Mouse (Mus musculus) neural tube, embryonic 14.5 days (tissue): ENCODE results near the gene Asic2. TPM values are rescaled to one million over a fixed set of nuclear protein-coding genes. Genes with fewer than 3 reads are reported as not detected.

Experiments
- ATAC-seq: fragments of 200-750 bp; cut with Nextera tagmentation; 2 replicates; pipeline ENCODE4 v1.8.0; 2017; ENCODE audit warnings: low read depth, mild to moderate bottlenecking, moderate TSS enrichment, moderate library complexity
- H3K27ac ChIP-seq: fragments of 300-500 bp; sonication (generic); 2 replicates; pipeline ENCODE4 v1.5.1; 2014; ENCODE audit warnings: low read depth, mild to moderate bottlenecking, control low read depth, low read length, moderate library complexity, mixed read lengths
- H3K27me3 ChIP-seq: fragments of 300-500 bp; sonication (generic); 2 replicates; pipeline ENCODE4 v1.6.1; 2014; ENCODE audit warnings: low read length; ENCODE audit not compliant: control insufficient read depth, insufficient read depth
- H3K36me3 ChIP-seq: fragments of 300-500 bp; sonication (generic); 2 replicates; pipeline ENCODE4 v1.6.1; 2014; ENCODE audit warnings: low read length, mixed read lengths; ENCODE audit not compliant: control insufficient read depth, insufficient read depth
- H3K4me1 ChIP-seq: fragments of 300-500 bp; sonication (generic); 2 replicates; pipeline ENCODE4 v1.6.1; 2014; ENCODE audit warnings: low read length; ENCODE audit not compliant: control insufficient read depth, insufficient read depth
- H3K4me2 ChIP-seq: fragments of 300-500 bp; sonication (generic); 2 replicates; pipeline ENCODE4 v1.6.1; 2014; ENCODE audit warnings: mild to moderate bottlenecking, low read depth, low read length, control low read depth
- H3K4me3 ChIP-seq: fragments of 300-500 bp; sonication (generic); 2 replicates; pipeline ENCODE4 v1.5.1; 2014; ENCODE audit warnings: low read depth, low read length, control low read depth, mixed read lengths
- H3K9ac ChIP-seq: fragments of 300-500 bp; sonication (generic); replicated peaks from 2 replicates; pipeline ENCODE4 v1.6.1; 2014; ENCODE audit warnings: low read depth, mild to moderate bottlenecking, control low read depth, low read length, mixed read lengths
- H3K9me3 ChIP-seq: fragments of 300-500 bp; sonication (generic); 2 replicates; pipeline ENCODE4 v1.6.1; 2016; ENCODE audit warnings: low read length; ENCODE audit not compliant: control insufficient read depth
- WGBS: fragments of 180-500 bp; shearing (Covaris S2); extraction: QIAGEN DNeasy Blood & Tissue Kit; methylation state at CpG from one replicate; pipeline ENCODE4 v1.1.7; 2014; 5-methylcytosine and 5-hydroxymethylcytosine counted together
- polyA plus RNA-seq: library from polyadenylated mRNA; unstranded; fragments of >200 nt; fragmentation: Nextera tagmentation; extraction: Ambion mirVana; gene quantifications from 2 replicates; pipeline ENCODE4 v1.2.1, GENCODE M21; 2014

Asic2 gene
- polyA plus RNA-seq, 1 experiment from 2014 or later: 16.2 TPM

GRCm38 (mm10) chr11:80872509-80873474, 1095.5 kb downstream of the Asic2 start:
- Histone ChIP-seq H3K4me1 (no peaks in the 10 kb centered on the region), H3K27ac (no peak overlapping the region), H3K27me3 (no peaks in the 10 kb centered on the region), H3K36me3 (no peaks in the 10 kb centered on the region), H3K4me2 (no peak overlapping the region), H3K9ac (no peak overlapping the region), H3K9me3 (no peaks in the 10 kb centered on the region), H3K4me3 (no peak overlapping the region)
- 65% methylated on average over 17 of the region's 17 CpGs for WGBS
- no peak for ATAC-seq

- Histone ChIP-seq H3K9ac (no peak overlapping the region), H3K4me2 (no peak overlapping the region), H3K27ac (no peak overlapping the region), H3K9me3 (no peaks in the 10 kb centered on the region), H3K4me3 (no peak overlapping the region), H3K4me1 (no peaks in the 10 kb centered on the region), H3K27me3 (no peaks in the 10 kb centered on the region), H3K36me3 (no peaks in the 10 kb centered on the region)
- 94% methylated on average over 1 of the region's 1 CpGs for WGBS
- ATAC-seq: no peak
These were observed 1100.2 kb downstream of the Asic2 start for GRCm38 (mm10) chr11:80868039-80868438.

GRCm38 (mm10) chr11:80862941-80863340, 1105.3 kb downstream of the Asic2 start:
- no peak for ATAC-seq
- no peak overlapping the region for H3K4me3 ChIP-seq
- H3K4me2 ChIP-seq: no peak overlapping the region
- no peaks in the 10 kb centered on the region for H3K4me1 ChIP-seq
- no peaks in the 10 kb centered on the region for H3K36me3 ChIP-seq
- H3K9ac ChIP-seq: no peak overlapping the region
- H3K27me3 ChIP-seq: no peaks in the 10 kb centered on the region
- 94% methylated on average over 7 of the region's 7 CpGs for WGBS
- H3K9me3 ChIP-seq: no peaks in the 10 kb centered on the region
- no peak overlapping the region for H3K27ac ChIP-seq

GRCm38 (mm10) chr11:80858065-80858464, 1110.2 kb downstream of the Asic2 start, which contains the start of gene Spaca3:
Gene Spaca3 (plus strand): TSS chr11:80858365.
- Histone ChIP-seq H3K4me1 (no peaks in the 10 kb centered on the region), H3K9me3 (no peaks in the 10 kb centered on the region), H3K27ac (no peak within 1 kb of the TSS), H3K4me2 (no peak within 1 kb of the TSS), H3K9ac (no peak within 1 kb of the TSS), H3K4me3 (no peak within 1 kb of the TSS), H3K27me3 (no peaks in the 10 kb centered on the region), H3K36me3 (no peaks in the 10 kb centered on the region)
- ATAC-seq: no peak
- WGBS: 73% methylated on average over 10 of the region's 10 CpGs

- H3K9ac ChIP-seq: no peak overlapping the region
- H3K4me3 ChIP-seq: no peak overlapping the region
- no peak overlapping the region for H3K4me2 ChIP-seq
- H3K9me3 ChIP-seq: no peaks in the 10 kb centered on the region
- no peaks in the 10 kb centered on the region for H3K4me1 ChIP-seq
- H3K27me3 ChIP-seq: no peaks in the 10 kb centered on the region
- no peaks in the 10 kb centered on the region for H3K36me3 ChIP-seq
- H3K27ac ChIP-seq: no peak overlapping the region
- no peak for ATAC-seq
- WGBS: 92% methylated on average over 2 of the region's 2 CpGs
These were observed 1111.4 kb downstream of the Asic2 start for GRCm38 (mm10) chr11:80856827-80857226.

GRCm38 (mm10) chr11:80854908-80855307, 1113.3 kb downstream of the Asic2 start:
- Histone ChIP-seq H3K4me3 (no peak overlapping the region), H3K9ac (no peak overlapping the region), H3K4me1 (no peaks in the 10 kb centered on the region), H3K4me2 (no peak overlapping the region), H3K27ac (no peak overlapping the region), H3K27me3 (no peaks in the 10 kb centered on the region), H3K9me3 (no peaks in the 10 kb centered on the region), H3K36me3 (no peaks in the 10 kb centered on the region)
- 51% methylated on average over 7 of the region's 7 CpGs for WGBS
- ATAC-seq: no peak

- Histone ChIP-seq H3K4me1 (no peaks in the 10 kb centered on the region), H3K4me3 (no peak overlapping the region), H3K36me3 (no peaks in the 10 kb centered on the region), H3K9ac (no peak overlapping the region), H3K9me3 (no peaks in the 10 kb centered on the region), H3K27me3 (no peaks in the 10 kb centered on the region), H3K27ac (no peak overlapping the region), H3K4me2 (no peak overlapping the region)
- 86% methylated on average over 11 of the region's 11 CpGs for WGBS
- no peak for ATAC-seq
These were observed 1113.8 kb downstream of the Asic2 start for GRCm38 (mm10) chr11:80854430-80854829.

- H3K9me3 ChIP-seq: no peaks in the 10 kb centered on the region
- H3K36me3 ChIP-seq: no peaks in the 10 kb centered on the region
- no peaks in the 10 kb centered on the region for H3K27me3 ChIP-seq
- H3K4me1 ChIP-seq: no peaks in the 10 kb centered on the region
- no peak for ATAC-seq
- no peak overlapping the region for H3K4me3 ChIP-seq
- no peak overlapping the region for H3K9ac ChIP-seq
- no peak overlapping the region for H3K4me2 ChIP-seq
- H3K27ac ChIP-seq: no peak overlapping the region
- 45% methylated on average over 3 of the region's 3 CpGs for WGBS
These were observed 1115.2 kb downstream of the Asic2 start for GRCm38 (mm10) chr11:80853014-80853413.

- Histone ChIP-seq H3K4me3 (no peak overlapping the region), H3K9ac (no peak overlapping the region), H3K27ac (no peak overlapping the region), H3K4me1 (no peaks in the 10 kb centered on the region), H3K36me3 (no peaks in the 10 kb centered on the region), H3K4me2 (no peak overlapping the region), H3K27me3 (no peaks in the 10 kb centered on the region), H3K9me3 (no peaks in the 10 kb centered on the region)
- no peak for ATAC-seq
- WGBS: 52% methylated on average over 5 of the region's 5 CpGs
These were observed 1116.4 kb downstream of the Asic2 start for GRCm38 (mm10) chr11:80851859-80852258.
